Mouse (Mus musculus) 416B (cell line): ENCODE data around the gene Gm13212.
"Not testable (repeated sequence)": the region's sequence is repeated elsewhere in the genome, so short reads cannot be mapped to it uniquely, and the experiment has no call there.

ENCODE experiments used
- DNase-seq: peaks from one replicate; pipeline ENCODE4 v3.0.0; 2011; ENCODE audit warnings: low read depth

Gene Gm13212

DNA sequence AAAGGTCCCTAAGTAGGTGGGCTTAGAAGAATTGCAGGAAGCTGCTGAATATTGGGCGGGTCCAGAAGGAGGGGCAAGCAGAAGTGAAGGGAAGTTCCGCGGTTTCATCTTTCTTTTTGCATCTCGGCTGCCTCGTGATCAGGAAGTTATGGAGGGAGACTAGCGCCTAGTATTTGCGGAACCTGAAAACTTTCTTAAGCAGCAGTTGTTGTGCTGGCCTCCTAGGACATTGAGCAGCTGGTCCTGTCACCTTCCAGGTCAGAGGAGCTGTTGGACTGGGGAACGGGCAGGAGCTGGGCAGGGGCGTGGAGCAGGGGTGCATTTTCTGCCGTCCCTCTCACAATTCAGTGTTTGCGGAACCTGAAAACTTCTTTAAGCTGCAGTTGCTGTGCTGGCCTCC, at the start of gene Gm13212:
Gm13212 (plus strand) TSS at position 89 of the 400 bp plus-strand sequence.
- peak; percentile 83 for DNase-seq

DNA sequence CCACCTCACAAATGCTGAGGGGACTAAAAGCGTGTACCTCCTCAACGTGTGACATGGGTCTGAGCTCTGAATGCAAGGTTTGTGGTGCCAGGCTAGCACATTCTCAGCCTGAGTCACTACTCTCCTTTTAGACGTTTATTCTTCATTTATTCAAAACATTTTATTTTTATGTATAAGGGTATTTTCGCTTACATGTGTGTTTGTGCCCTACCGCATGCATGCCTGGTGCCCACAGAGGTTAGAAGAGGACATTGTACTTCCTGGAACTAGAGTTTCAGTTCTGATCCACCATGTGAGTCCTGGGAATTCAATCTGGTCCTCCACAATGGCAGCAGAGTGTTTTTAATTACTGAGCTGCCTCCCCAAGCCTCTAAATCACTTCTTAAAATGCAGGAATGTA, 41.1 kb upstream of the Gm13212 start:
- not testable (repeated sequence) for DNase-seq

- DNase-seq, result not testable (repeated sequence)
These were observed 39.9 kb upstream of the Gm13212 start for GRCm38 (mm10) chr4:145545106-145545505.

- not testable (repeated sequence) for DNase-seq
These were observed 39.1 kb upstream of the Gm13212 start for GRCm38 (mm10) chr4:145545734-145546349.

DNA sequence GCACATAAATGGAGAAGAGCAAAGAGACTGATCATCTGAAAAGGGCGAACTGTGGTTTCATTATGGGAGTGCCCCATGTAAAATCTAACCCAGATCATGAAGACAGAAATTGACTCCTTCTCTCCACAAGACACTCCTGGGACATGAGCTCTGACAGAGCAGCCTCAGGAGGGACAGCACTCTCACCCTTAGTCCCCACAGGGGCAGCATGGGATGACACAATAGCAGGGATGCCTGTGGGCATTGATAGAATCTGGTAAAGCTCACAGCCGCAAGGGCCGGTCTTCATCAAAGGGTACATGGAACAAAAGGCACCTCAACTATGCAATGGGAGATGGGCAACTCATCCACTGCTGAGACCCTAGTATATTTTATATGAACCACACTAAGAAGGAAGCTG, 38.5 kb upstream of the Gm13212 start:
- DNase-seq, result not testable (repeated sequence)

DNA sequence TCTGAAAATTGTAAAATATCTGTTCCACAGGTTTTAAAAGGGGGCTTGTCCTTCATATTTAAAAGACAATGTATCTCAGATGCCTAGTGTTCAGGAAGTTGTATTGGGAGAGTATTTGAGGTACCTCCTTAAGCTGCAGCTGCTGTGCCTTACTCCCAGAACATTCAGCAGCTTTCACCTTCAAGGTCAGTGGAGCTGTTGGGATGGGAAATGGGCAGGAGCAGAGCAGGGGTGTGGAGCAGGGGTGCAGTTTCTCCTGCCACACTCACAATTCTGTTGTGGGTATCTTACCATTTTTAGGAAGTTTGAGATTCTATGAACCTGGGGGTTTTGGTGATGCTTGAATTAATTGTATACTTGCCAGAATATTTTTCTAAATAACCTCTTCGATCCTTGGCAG, 28.3 kb upstream of the Gm13212 start:
- DNase-seq, result no peak

DNA sequence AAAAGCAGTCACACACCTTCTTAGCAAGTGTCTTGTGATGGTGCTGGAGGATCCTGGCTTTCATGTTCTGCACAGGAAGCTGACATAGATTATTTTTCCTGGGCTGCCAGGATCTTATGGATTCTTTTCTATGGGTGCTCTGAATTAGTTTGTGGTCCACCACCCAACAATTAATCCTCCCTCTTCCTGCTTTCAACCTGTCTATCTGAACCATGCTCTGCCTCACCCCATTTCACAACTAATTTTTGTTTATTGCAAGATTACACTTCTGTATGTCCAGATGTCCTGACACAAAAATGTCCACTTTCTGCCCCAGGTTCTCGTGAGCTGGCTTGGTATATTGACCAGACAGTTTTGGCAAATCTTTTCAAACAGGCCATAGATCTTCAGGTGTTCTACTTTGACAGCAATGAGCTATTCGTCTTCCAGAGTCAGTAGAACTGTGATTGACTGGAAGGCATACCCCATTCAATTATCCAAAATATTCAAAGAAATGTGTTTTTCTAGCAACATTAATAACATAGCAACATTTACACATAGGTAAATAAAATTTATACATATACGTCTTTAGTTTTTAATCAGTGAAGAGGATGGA, 25.4 kb upstream of the Gm13212 start:
- no peak for DNase-seq

DNA sequence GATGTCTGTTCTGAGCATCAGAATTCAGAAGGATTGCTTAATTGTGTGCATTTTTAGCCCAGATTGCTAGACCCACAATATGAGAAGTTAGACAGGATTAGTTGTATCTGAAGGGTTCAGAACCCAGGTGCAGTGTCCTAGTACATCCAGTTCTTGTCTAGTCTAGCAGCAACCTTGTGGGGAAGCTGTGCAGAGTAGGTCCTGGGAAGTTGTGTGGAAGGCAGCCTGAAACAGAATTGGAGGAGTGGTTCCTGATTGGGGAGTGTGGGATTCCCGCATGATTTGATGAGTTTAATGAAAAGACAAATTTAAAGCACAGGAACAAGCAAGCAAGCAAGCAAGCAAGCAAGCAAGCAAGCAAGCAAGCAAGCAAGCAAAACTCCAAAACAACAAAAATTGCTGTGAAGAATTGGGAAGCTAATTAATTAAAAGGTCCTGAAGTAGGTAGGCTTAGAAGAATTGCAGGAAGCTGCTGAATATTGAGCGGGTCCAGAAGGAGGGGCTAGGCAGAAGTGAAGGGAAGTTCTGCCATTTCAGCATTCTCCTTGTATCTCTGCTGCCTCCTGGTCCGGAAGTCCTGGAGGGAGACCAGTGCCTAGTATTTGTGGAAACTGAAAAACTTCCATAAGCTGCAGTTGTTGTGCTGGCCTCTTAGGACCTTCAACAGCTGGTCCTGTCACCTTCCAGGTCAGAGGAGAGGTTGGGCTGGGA, 20.7 kb upstream of the Gm13212 start:
- peak; percentile 28 for DNase-seq

GRCm38 (mm10) chr4:145570461-145570860, 14.5 kb upstream of the Gm13212 start:
- DNase-seq, result not testable (repeated sequence)

- not testable (repeated sequence) for DNase-seq
These were observed 8.3 kb upstream of the Gm13212 start for GRCm38 (mm10) chr4:145576623-145577022.

- DNase-seq, result not testable (repeated sequence)
These were observed 4.6 kb upstream of the Gm13212 start for GRCm38 (mm10) chr4:145580333-145580732.

DNA sequence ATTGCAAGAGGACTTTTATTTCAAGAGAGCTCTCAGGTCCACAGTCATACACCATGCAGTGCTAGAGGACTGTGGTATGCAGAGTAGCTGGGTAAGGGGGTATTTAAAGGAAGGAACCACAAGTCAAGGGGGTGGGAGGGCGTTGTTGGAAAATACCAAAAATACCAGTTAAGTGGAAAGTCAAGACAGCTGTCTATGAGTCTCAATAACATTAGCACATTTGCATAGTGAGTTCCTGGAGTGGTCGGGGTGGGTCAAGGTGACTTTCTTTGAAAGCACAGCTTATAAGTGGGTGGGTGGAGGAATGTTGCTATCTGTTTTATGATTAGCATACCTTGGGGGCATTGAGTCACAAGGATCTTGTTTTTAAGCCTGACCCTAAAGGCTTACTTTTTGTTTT, 1.1 kb downstream of the Gm13212 start:
- not testable (repeated sequence) for DNase-seq

DNA sequence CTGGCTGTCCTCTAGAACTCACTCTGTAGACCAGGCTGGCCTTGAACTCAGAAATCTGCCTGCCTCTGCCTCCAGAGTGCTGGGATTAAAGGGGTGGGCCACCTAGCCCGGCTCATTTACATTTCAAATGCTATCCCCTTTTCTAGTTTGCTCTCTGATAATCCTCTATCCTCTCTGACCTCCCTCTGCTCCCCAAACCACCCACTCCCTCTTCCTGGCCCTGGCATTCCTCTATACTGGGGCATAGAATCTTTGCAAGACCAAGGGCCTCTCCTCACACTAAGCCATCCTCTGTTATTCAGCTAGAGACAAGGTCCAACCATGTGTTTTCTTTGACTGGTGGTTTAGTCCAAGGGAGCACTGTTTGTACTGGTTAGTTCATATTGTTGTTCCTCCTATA, 9.2 kb downstream of the Gm13212 start:
- not testable (repeated sequence) for DNase-seq

GRCm38 (mm10) chr4:145594798-145595197, 9.8 kb downstream of the Gm13212 start:
- not testable (repeated sequence) for DNase-seq

DNA sequence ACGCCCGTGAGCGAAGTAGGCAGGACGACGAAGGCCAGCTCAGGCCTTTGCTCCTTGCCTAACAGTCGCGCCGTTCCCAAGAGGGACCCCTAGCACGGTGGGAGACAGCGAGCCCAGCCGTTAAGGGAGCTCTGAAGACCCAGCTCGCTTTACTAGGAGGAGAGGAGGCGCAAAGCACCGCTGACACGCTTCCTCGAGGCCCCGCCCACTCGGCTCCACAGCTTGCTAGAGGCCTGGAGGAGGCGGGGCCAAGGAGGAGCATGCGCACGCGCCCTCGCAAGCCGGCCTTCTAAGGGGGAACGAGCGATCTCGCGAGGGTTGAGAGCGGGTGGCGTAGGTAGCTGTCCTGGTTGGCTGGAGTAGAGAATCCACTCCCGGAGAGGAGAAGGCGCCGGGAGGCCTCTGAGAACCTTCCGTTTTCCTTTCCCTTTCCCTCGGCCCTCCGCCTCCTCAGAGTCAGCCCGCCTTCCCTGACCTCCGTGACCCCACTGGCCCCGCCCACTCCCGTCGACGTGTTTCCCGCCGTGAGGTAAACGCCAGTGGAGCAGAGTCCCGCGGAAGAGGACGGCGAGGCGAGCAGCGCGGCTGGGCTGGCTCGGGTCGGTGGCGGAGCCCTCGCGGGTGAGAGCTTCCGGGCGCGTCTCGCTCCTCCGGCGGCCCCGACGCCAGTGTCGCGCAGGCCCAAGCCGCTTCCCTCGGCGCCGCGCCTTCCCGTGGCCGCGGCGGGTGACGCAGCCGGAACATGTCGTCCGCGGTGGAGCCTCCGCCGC, 55.6 kb downstream of the Gm13212 start:
- DNase-seq, result not testable (repeated sequence)

DNA sequence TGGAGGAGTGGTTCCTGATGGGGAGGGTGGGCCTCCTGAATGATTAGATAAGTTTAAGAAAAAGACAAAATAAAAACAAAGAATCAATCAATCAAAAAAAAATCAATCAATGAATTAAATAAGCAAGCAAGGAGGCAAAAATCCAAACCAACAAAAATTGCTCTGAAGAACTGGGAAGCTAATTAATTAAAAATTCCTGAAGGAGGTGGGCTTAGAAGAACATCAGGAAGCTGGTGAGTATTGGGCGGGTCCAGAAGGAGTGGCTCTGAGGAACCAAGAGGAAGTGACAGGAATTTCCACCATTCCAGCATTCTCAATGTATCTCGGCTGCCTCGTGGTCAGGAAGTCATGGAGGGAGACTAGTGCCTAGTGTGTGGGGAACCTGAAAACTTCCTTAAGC, 85.4 kb downstream of the Gm13212 start, which contains the start of gene Zfp980:
Zfp980 (plus strand) TSS at position 301 of the 400 bp plus-strand sequence.
- not testable (repeated sequence) for DNase-seq

DNA sequence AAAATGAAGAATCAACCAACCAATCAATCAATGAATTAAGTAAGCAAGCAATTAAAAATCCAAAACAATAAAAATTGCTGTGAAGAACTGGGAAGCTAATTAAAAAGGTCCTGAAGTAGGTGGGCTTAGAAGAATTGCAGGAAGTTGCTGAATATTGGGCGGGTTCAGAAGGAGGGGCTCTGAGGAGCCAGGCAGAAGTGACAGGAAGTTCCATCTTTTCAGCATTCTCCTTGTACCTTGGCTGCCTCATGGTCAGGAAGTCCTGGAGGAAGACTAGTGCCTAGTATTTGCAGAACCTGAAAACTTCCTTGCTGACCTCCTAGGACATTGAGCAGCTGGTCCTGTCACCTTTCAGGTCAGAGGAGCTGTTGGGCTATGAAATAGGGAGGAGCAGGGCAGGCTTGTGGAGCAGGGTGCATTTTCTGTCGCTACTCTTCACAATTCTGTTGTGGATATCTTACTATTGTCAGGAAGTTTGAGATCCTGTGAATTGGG, 89.4 kb downstream of the Gm13212 start:
- DNase-seq, result not testable (repeated sequence)
